Mouse (Mus musculus) MEL (cell line): Measurements from ENCODE around the gene Dpm2. TPM values are rescaled to one million over a fixed set of nuclear protein-coding genes. Genes with fewer than 3 reads are reported as not detected.

Experiments
- DNase-seq: peaks from one replicate; pipeline ENCODE4 v3.0.0; 2011; ENCODE audit warnings: low read depth, low spot score
- H3K27ac ChIP-seq: 2 replicates; pipeline ENCODE4 v1.5.1; 2012; ENCODE audit warnings: low read depth, mild to moderate bottlenecking, control low read depth, low read length, moderate library complexity; ENCODE audit not compliant: control insufficient read depth
- H3K27me3 ChIP-seq, 2 experiments: fragments of 150-350 bp in 1 of 2; sonication (generic) in 1 of 2; 2 replicates each; pipeline ENCODE4 v1.6.1; 2012; ENCODE audit warnings: low read length in 2 of 2, mild to moderate bottlenecking in 2 of 2, improper control_type of control experiment in 1 of 2, moderate library complexity in 1 of 2; ENCODE audit not compliant: insufficient read depth in 2 of 2, control insufficient read depth in 1 of 2
- H3K36me3 ChIP-seq, 2 experiments: 2 replicates each; pipeline ENCODE4 v1.6.1; 2012 to 2014; ENCODE audit warnings: low read length in 2 of 2, improper control_type of control experiment in 1 of 2, inconsistent platforms in 1 of 2, mild to moderate bottlenecking in 1 of 2; ENCODE audit not compliant: insufficient read depth in 2 of 2, control insufficient read depth in 1 of 2
- H3K4me1 ChIP-seq, 2 experiments: fragments of 150-350 bp in 1 of 2; sonication (generic) in 1 of 2; 2 replicates each; pipeline ENCODE4 v1.6.1; 2012; ENCODE audit warnings: low read length in 2 of 2, improper control_type of control experiment in 1 of 2, mild to moderate bottlenecking in 1 of 2; ENCODE audit not compliant: insufficient read depth in 2 of 2, control insufficient read depth in 1 of 2
- H3K4me3 ChIP-seq, 2 experiments: fragments of 150-350 bp in 1 of 2; sonication (generic) in 1 of 2; 2 replicates each; pipeline ENCODE4 v1.5.1; 2012; ENCODE audit warnings: low read depth in 2 of 2, low read length in 2 of 2, mild to moderate bottlenecking in 2 of 2, moderate library complexity in 2 of 2, control low read depth in 1 of 2, improper control_type of control experiment in 1 of 2; ENCODE audit not compliant: control insufficient read depth in 1 of 2, insufficient read depth in 1 of 2
- H3K79me2 ChIP-seq: 2 replicates; pipeline ENCODE4 v1.6.1; 2012; ENCODE audit warnings: mild to moderate bottlenecking, low read length, moderate library complexity; ENCODE audit not compliant: control insufficient read depth, poor library complexity, insufficient read depth
- H3K9ac ChIP-seq: 2 replicates; pipeline ENCODE4 v1.6.1; 2012; ENCODE audit warnings: low read depth, mild to moderate bottlenecking, control low read depth, low read length, moderate library complexity; ENCODE audit not compliant: control insufficient read depth, poor library complexity, severe bottlenecking
- H3K9me3 ChIP-seq: fragments of 150-350 bp; sonication (generic); replicated peaks from 2 replicates; pipeline ENCODE4 v1.6.1; 2012; ENCODE audit warnings: mild to moderate bottlenecking, low read length, improper control_type of control experiment, moderate library complexity; ENCODE audit not compliant: insufficient read depth
- BHLHE40 ChIP-seq: IDR thresholded peaks from 2 replicates; pipeline ENCODE4 v1.6.1; 2012; ENCODE audit warnings: low read depth, mild to moderate bottlenecking, inconsistent platforms, low read length, improper control_type of control experiment, borderline replicate concordance
- CHD1 ChIP-seq: IDR thresholded peaks from 2 replicates; pipeline ENCODE4 v1.6.1; 2012; ENCODE audit warnings: low read depth, mild to moderate bottlenecking, inconsistent platforms, low read length, improper control_type of control experiment
- CHD2 ChIP-seq: IDR thresholded peaks from 2 replicates; pipeline ENCODE4 v1.6.1; 2011; ENCODE audit warnings: low read length, improper control_type of control experiment
- E2F4 ChIP-seq: IDR thresholded peaks from 2 replicates; pipeline ENCODE4 v1.6.1; 2011; ENCODE audit warnings: low read depth, low read length, improper control_type of control experiment, borderline replicate concordance
- EP300 ChIP-seq, 2 experiments: IDR thresholded peaks; 2 replicates each; pipeline ENCODE4 v1.6.1; 2011; ENCODE audit warnings: improper control_type of control experiment in 2 of 2, low read length in 2 of 2, low read depth in 1 of 2, mild to moderate bottlenecking in 1 of 2
- GATA1 ChIP-seq: IDR thresholded peaks from 2 replicates; pipeline ENCODE4 v1.6.1; 2011; ENCODE audit warnings: low read depth, low read length, improper control_type of control experiment
- HCFC1 ChIP-seq: IDR thresholded peaks from 2 replicates; pipeline ENCODE4 v1.6.1; 2012; ENCODE audit warnings: low read depth, mild to moderate bottlenecking, inconsistent platforms, low read length, improper control_type of control experiment, moderate library complexity
- MAFK ChIP-seq: IDR thresholded peaks from 2 replicates; pipeline ENCODE4 v1.6.1; 2011; ENCODE audit warnings: low read depth, mild to moderate bottlenecking, low read length, improper control_type of control experiment, borderline replicate concordance
- MXI1 ChIP-seq: IDR thresholded peaks from 2 replicates; pipeline ENCODE4 v1.6.1; 2011; ENCODE audit warnings: mild to moderate bottlenecking, low read depth, low read length, improper control_type of control experiment
- POLR2AphosphoS5 ChIP-seq: IDR thresholded peaks from 2 replicates; pipeline ENCODE4 v1.6.1; 2012; ENCODE audit warnings: low read depth, borderline replicate concordance, mild to moderate bottlenecking, inconsistent platforms, low read length, moderate library complexity, mixed read lengths
- RAD21 ChIP-seq: IDR thresholded peaks from 2 replicates; pipeline ENCODE4 v1.6.1; 2011; ENCODE audit warnings: mild to moderate bottlenecking, low read depth, low read length, improper control_type of control experiment
- SIN3A ChIP-seq: IDR thresholded peaks from 2 replicates; pipeline ENCODE4 v1.6.1; 2012; ENCODE audit warnings: low read length, improper control_type of control experiment, inconsistent platforms
- SMC3 ChIP-seq: IDR thresholded peaks from 2 replicates; pipeline ENCODE4 v1.6.1; 2011; ENCODE audit warnings: low read depth, low read length, improper control_type of control experiment
- UBTF ChIP-seq: IDR thresholded peaks from 2 replicates; pipeline ENCODE4 v1.6.1; 2012; ENCODE audit warnings: low read depth, mild to moderate bottlenecking, inconsistent platforms, low read length, improper control_type of control experiment, moderate library complexity, borderline replicate concordance; ENCODE audit not compliant: insufficient read depth
- USF1 ChIP-seq: IDR thresholded peaks from 2 replicates; pipeline ENCODE4 v1.6.1; 2014; ENCODE audit warnings: low read depth, mild to moderate bottlenecking, inconsistent platforms, low read length, improper control_type of control experiment, moderate library complexity
- USF2 ChIP-seq, 2 experiments: IDR thresholded peaks; 2 replicates each; pipeline ENCODE4 v1.6.1; 2011 to 2012; ENCODE audit warnings: improper control_type of control experiment in 2 of 2, low read length in 2 of 2, borderline replicate concordance in 1 of 2, inconsistent platforms in 1 of 2, low read depth in 1 of 2, mild to moderate bottlenecking in 1 of 2; ENCODE audit not compliant: insufficient read depth in 1 of 2
- ZC3H11A ChIP-seq: IDR thresholded peaks from 2 replicates; pipeline ENCODE4 v1.6.1; 2012; ENCODE audit warnings: low read depth, mild to moderate bottlenecking, inconsistent platforms, low read length, improper control_type of control experiment
- ZKSCAN1 ChIP-seq: IDR thresholded peaks from 2 replicates; pipeline ENCODE4 v1.6.1; 2012; ENCODE audit warnings: low read depth, mild to moderate bottlenecking, inconsistent platforms, low read length, improper control_type of control experiment, moderate library complexity
- ZMIZ1 ChIP-seq: IDR thresholded peaks from 2 replicates; pipeline ENCODE4 v1.6.1; 2012; ENCODE audit warnings: low read depth, mild to moderate bottlenecking, inconsistent platforms, low read length, improper control_type of control experiment, moderate library complexity
- ZNF384 ChIP-seq: IDR thresholded peaks from 2 replicates; pipeline ENCODE4 v1.6.1; 2012; ENCODE audit warnings: low read depth, mild to moderate bottlenecking, inconsistent platforms, low read length, improper control_type of control experiment
- polyA plus RNA-seq, 2 experiments: library from polyadenylated mRNA; stranded (reverse) in 1 of 2; unstranded in 1 of 2; fragments of >175 nt in 1 of 2; fragments of >200 nt in 1 of 2; gene quantifications; 2 replicates each; pipeline versions ENCODE4 v1.2.1 to v1.2.4; 2012; ENCODE audit warnings: low replicate concordance in 2 of 2, low read depth in 1 of 2; ENCODE audit not compliant: insufficient read length in 2 of 2, insufficient read depth in 1 of 2, missing spikeins in 1 of 2
- total RNA-seq: library from RNA; depleted of rRNA; stranded (reverse); fragments of 300-350 nt; gene quantifications from 2 replicates; pipeline ENCODE4 v1.2.3, GENCODE M21; 2012

The Dpm2 gene
- total and polyA plus RNA-seq, 3 experiments = 45.8 to 109 TPM; not detected in 1

- Histone ChIP-seq H3K36me3 (no peaks in the 10 kb centered on the region), H3K27ac (no peak overlapping the region), H3K4me3 (no peak overlapping the region), H3K9me3 (no peaks in the 10 kb centered on the region), H3K9ac (no peak overlapping the region), H3K27me3 (no peaks in the 10 kb centered on the region), H3K79me2 (no peaks in the 10 kb centered on the region), H3K4me1 (no peaks in the 10 kb centered on the region)
- no peak for DNase-seq
- no peak for TF ChIP-seq GATA1
- no peak for TF ChIP-seq UBTF
- no peak for TF ChIP-seq BHLHE40
- TF ChIP-seq ZMIZ1 = no peak
- no peak for TF ChIP-seq RAD21
Observed at GRCm38 (mm10) chr2:32546951-32547350, 23.7 kb upstream of the Dpm2 start.

DNA sequence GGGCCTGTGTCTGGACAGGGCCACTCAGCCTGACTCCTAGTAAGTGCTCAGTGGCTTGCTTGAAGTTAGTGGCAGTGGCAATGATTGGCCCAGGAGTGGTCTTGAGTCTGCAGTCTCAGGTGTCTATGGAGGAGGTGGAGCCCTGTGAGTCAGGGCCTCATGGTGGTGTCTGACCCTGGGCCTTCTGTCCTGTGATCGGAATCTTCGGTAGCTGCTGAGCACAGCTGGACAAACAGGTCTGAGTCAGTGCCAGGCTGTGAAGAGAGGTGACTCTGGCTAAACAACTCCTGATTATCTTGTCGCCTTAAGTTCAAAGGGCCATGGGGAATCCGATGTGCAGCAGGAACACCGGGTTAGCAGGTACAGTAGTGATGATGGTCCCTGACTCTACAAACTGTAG is 23.3 kb upstream of the Dpm2 start:
- no peaks in the 10 kb centered on the region for H3K79me2 ChIP-seq
- H3K4me1 ChIP-seq = no peaks in the 10 kb centered on the region
- H3K9ac ChIP-seq = no peak overlapping the region
- DNase-seq = no peak
- H3K27me3 ChIP-seq = no peaks in the 10 kb centered on the region
- H3K27ac ChIP-seq = no peak overlapping the region
- H3K4me3 ChIP-seq = no peak overlapping the region
- no peak for TF ChIP-seq USF2 (IDR thresholded peaks at IDR 0.05; ENCODE audit: borderline replicate concordance in 1 of 2, insufficient read depth in 1 of 2, low read depth in 1 of 2, low read length in 2 of 2)
- no peak for TF ChIP-seq MAFK
- no peak for TF ChIP-seq HCFC1
- no peak for TF ChIP-seq CHD2
- no peak for TF ChIP-seq ZKSCAN1
- no peak for TF ChIP-seq ZC3H11A
- no peak for TF ChIP-seq RAD21
- no peak for TF ChIP-seq SMC3
- no peak for TF ChIP-seq EP300 (IDR thresholded peaks at IDR 0.05; ENCODE audit: low read depth in 1 of 2, low read length in 2 of 2)
- no peak for TF ChIP-seq MXI1
- no peak for TF ChIP-seq ZMIZ1
- TF ChIP-seq SIN3A = no peak
- TF ChIP-seq E2F4 = no peak
- TF ChIP-seq USF1 = no peak
- TF ChIP-seq ZNF384 = no peak
- TF ChIP-seq GATA1 = no peak
- TF ChIP-seq CHD1 = no peak
- no peak for TF ChIP-seq POLR2AphosphoS5
- TF ChIP-seq, all 39 proteins: peak for 0
- H3K36me3 ChIP-seq = no peaks in the 10 kb centered on the region
- no peaks in the 10 kb centered on the region for H3K9me3 ChIP-seq
